Mouse (Mus musculus) hindbrain, embryonic 10.5 days (tissue): ENCODE measurements around the gene Kat2b. TPM values are rescaled to one million over a fixed set of nuclear protein-coding genes. Genes with fewer than 3 reads are reported as not detected.
A peak's percentile ranks its signal among the peaks of the same experiment; 100 is the strongest.
"Not testable (repeated sequence)": the region's sequence is repeated elsewhere in the genome, so short reads cannot be mapped to it uniquely, and the experiment has no call there.

Source experiments
- DNase-seq: peaks from one replicate; pipeline ENCODE4 v3.0.0-alpha.2; 2017; ENCODE audit warnings: low spot score
- H3K27ac ChIP-seq: fragments of 300-500 bp; sonication (generic); 2 replicates; pipeline ENCODE4 v1.5.1; 2016; ENCODE audit warnings: mild to moderate bottlenecking, moderate library complexity
- H3K27me3 ChIP-seq: fragments of 300-500 bp; sonication (generic); 2 replicates; pipeline ENCODE4 v1.6.1; 2016; ENCODE audit warnings: mild to moderate bottlenecking; ENCODE audit not compliant: poor library complexity, insufficient read depth, severe bottlenecking
- H3K36me3 ChIP-seq: fragments of 300-500 bp; sonication (generic); 2 replicates; pipeline ENCODE4 v1.6.1; 2016; ENCODE audit warnings: mild to moderate bottlenecking, moderate library complexity
- H3K4me1 ChIP-seq: fragments of 300-500 bp; sonication (generic); replicated peaks from 2 replicates; pipeline ENCODE4 v1.6.1; 2016; ENCODE audit warnings: mild to moderate bottlenecking
- H3K4me3 ChIP-seq: fragments of 300-500 bp; sonication (generic); 2 replicates; pipeline ENCODE4 v1.5.1; 2016; ENCODE audit warnings: mild to moderate bottlenecking, moderate library complexity
- H3K9me3 ChIP-seq: fragments of 300-500 bp; sonication (generic); 2 replicates; pipeline ENCODE4 v1.6.1; 2016; ENCODE audit warnings: mild to moderate bottlenecking, moderate library complexity
- WGBS: fragments of 180-500 bp; shearing (Covaris S2); methylation state at CpG from one replicate; pipeline ENCODE4 v1.1.7; 2016; 5-methylcytosine and 5-hydroxymethylcytosine counted together
- polyA plus RNA-seq: library from polyadenylated mRNA; unstranded; fragments of >200 nt; fragmentation: Nextera tagmentation; extraction: Ambion mirVana; gene quantifications from 2 replicates; pipeline ENCODE4 v1.2.1, GENCODE M21; 2016

The Kat2b gene
- polyA plus RNA-seq = 2.5 TPM in 2 replicates

GRCm38 (mm10) chr17:53566161-53566918 is at the start of gene Kat2b:
TSS of gene Kat2b (plus strand) at chr17:53566861.
- no peaks in the 10 kb centered on the region for H3K27me3 ChIP-seq
- H3K4me1 ChIP-seq = peaks cover 31% of the 10 kb centered on the region
- WGBS = 2% methylated on average over 20 of the region's 20 CpGs
- DNase-seq = peak; percentile 46
- H3K36me3 ChIP-seq = no peaks in the 10 kb centered on the region
- no peaks in the 10 kb centered on the region for H3K9me3 ChIP-seq
- H3K27ac ChIP-seq = peak within 1 kb of the TSS; percentile 99
- H3K4me3 ChIP-seq = peak within 1 kb of the TSS; percentile 90

- no peak overlapping the region for H3K4me3 ChIP-seq
- no peak overlapping the region for H3K27ac ChIP-seq
- no peaks in the 10 kb centered on the region for H3K9me3 ChIP-seq
- DNase-seq = no peak
- H3K36me3 ChIP-seq = peaks cover 14% of the 10 kb centered on the region
- no peaks in the 10 kb centered on the region for H3K27me3 ChIP-seq
- no peaks in the 10 kb centered on the region for H3K4me1 ChIP-seq
Measured at GRCm38 (mm10) chr17:53519364-53519763, 47.3 kb upstream of the Kat2b start.

- no peak for DNase-seq
- H3K27me3 ChIP-seq = no peaks in the 10 kb centered on the region
- no peak overlapping the region for H3K4me3 ChIP-seq
- H3K36me3 ChIP-seq = peaks cover 5% of the 10 kb centered on the region
- H3K4me1 ChIP-seq = no peaks in the 10 kb centered on the region
- no peaks in the 10 kb centered on the region for H3K9me3 ChIP-seq
- H3K27ac ChIP-seq = no peak overlapping the region
Measured at GRCm38 (mm10) chr17:53520509-53520908, 46.2 kb upstream of the Kat2b start.

GRCm38 (mm10) chr17:53528034-53528433 is 38.6 kb upstream of the Kat2b start:
- Histone ChIP-seq H3K4me1 (no peaks in the 10 kb centered on the region), H3K36me3 (no peaks in the 10 kb centered on the region), H3K27ac (no peak overlapping the region), H3K27me3 (no peaks in the 10 kb centered on the region), H3K9me3 (no peaks in the 10 kb centered on the region), H3K4me3 (no peak overlapping the region)
- no peak for DNase-seq
- 88% methylated on average over 2 of the region's 2 CpGs for WGBS

GRCm38 (mm10) chr17:53531160-53531559 is 35.5 kb upstream of the Kat2b start:
- no peak overlapping the region for H3K4me3 ChIP-seq
- DNase-seq = no peak
- H3K27me3 ChIP-seq = no peaks in the 10 kb centered on the region
- no peak overlapping the region for H3K27ac ChIP-seq
- H3K36me3 ChIP-seq = no peaks in the 10 kb centered on the region
- 55% methylated on average over 2 of the region's 2 CpGs for WGBS
- no peaks in the 10 kb centered on the region for H3K9me3 ChIP-seq
- no peaks in the 10 kb centered on the region for H3K4me1 ChIP-seq

- WGBS = 86% methylated on average over 2 of the region's 2 CpGs
- Histone ChIP-seq H3K36me3 (no peaks in the 10 kb centered on the region), H3K4me1 (no peaks in the 10 kb centered on the region), H3K27ac (no peak overlapping the region), H3K9me3 (no peaks in the 10 kb centered on the region), H3K4me3 (no peak overlapping the region), H3K27me3 (no peaks in the 10 kb centered on the region)
- DNase-seq = no peak
Measured at GRCm38 (mm10) chr17:53532425-53532824, 34.2 kb upstream of the Kat2b start.

- DNase-seq, H3K4me3 ChIP-seq, H3K27me3 ChIP-seq, H3K27ac ChIP-seq, H3K4me1 ChIP-seq, H3K9me3 ChIP-seq, H3K36me3 ChIP-seq: not testable (repeated sequence)
- WGBS = 81% methylated on average over 2 of the region's 2 CpGs
Measured at GRCm38 (mm10) chr17:53539351-53539750, 27.3 kb upstream of the Kat2b start, which contains the start of gene Pp2d1. TSS of gene Pp2d1 (minus strand) at chr17:53539451.

- Histone ChIP-seq H3K4me3 (no peak overlapping the region), H3K9me3 (no peaks in the 10 kb centered on the region), H3K27me3 (no peaks in the 10 kb centered on the region), H3K27ac (no peak overlapping the region), H3K4me1 (no peaks in the 10 kb centered on the region), H3K36me3 (no peaks in the 10 kb centered on the region)
- no peak for DNase-seq
- 92% methylated on average over 4 of the region's 4 CpGs for WGBS
Measured at GRCm38 (mm10) chr17:53542536-53542935, 24.1 kb upstream of the Kat2b start.

- H3K9me3 ChIP-seq = no peaks in the 10 kb centered on the region
- DNase-seq = no peak
- no peaks in the 10 kb centered on the region for H3K36me3 ChIP-seq
- 80% methylated on average over 9 of the region's 9 CpGs for WGBS
- H3K27me3 ChIP-seq = no peaks in the 10 kb centered on the region
- H3K4me3 ChIP-seq = no peak overlapping the region
- H3K4me1 ChIP-seq = no peaks in the 10 kb centered on the region
- H3K27ac ChIP-seq = no peak overlapping the region
Measured at GRCm38 (mm10) chr17:53543591-53544324, 22.9 kb upstream of the Kat2b start.

- no peak for DNase-seq
- H3K27ac ChIP-seq = no peak overlapping the region; the same call in 1 of the 2 replicates
- peaks cover 11% of the 10 kb centered on the region for H3K4me1 ChIP-seq
- no peaks in the 10 kb centered on the region for H3K27me3 ChIP-seq
- no peak overlapping the region for H3K4me3 ChIP-seq
- peaks cover 6% of the 10 kb centered on the region; the same call in 1 of the 2 replicates for H3K9me3 ChIP-seq
- 59% methylated on average over 8 of the region's 8 CpGs for whole genome bisulfite sequencing
- no peaks in the 10 kb centered on the region for H3K36me3 ChIP-seq
Measured at GRCm38 (mm10) chr17:53551306-53552299, 15.1 kb upstream of the Kat2b start.

- Histone ChIP-seq H3K9me3 (peaks cover 6% of the 10 kb centered on the region; the same call in 1 of the 2 replicates), H3K36me3 (no peaks in the 10 kb centered on the region), H3K4me3 (no peak overlapping the region), H3K27ac (no peak overlapping the region), H3K27me3 (no peaks in the 10 kb centered on the region), H3K4me1 (peaks cover 11% of the 10 kb centered on the region)
- 78% methylated on average over 4 of the region's 4 CpGs for WGBS
- no peak for DNase-seq
Measured at GRCm38 (mm10) chr17:53554088-53554487, 12.6 kb upstream of the Kat2b start.

- Histone ChIP-seq H3K4me1 (peaks cover 11% of the 10 kb centered on the region), H3K27me3 (no peaks in the 10 kb centered on the region), H3K9me3 (peaks cover 4% of the 10 kb centered on the region; the same call in 1 of the 2 replicates), H3K36me3 (no peaks in the 10 kb centered on the region), H3K4me3 (no peak overlapping the region), H3K27ac (no peak overlapping the region)
- DNase-seq = no peak
- 84% methylated on average over 3 of the region's 3 CpGs for WGBS
Measured at GRCm38 (mm10) chr17:53554813-53555212, 11.8 kb upstream of the Kat2b start.
